Mouse (Mus musculus) midbrain, embryonic 11.5 days (tissue): ENCODE data around the gene Gabrb2. TPM values are rescaled to one million over a fixed set of nuclear protein-coding genes. Genes with fewer than 3 reads are reported as not detected.

ENCODE experiments used
- ATAC-seq: fragments of 200-750 bp; cut with Nextera tagmentation; 2 replicates; pipeline ENCODE4 v1.8.0; 2017; ENCODE audit warnings: moderate TSS enrichment, moderate library complexity; ENCODE audit not compliant: low FRiP score
- DNase-seq: peaks from one replicate; pipeline ENCODE4 v3.0.0; 2015; ENCODE audit warnings: low spot score; ENCODE audit errors: missing footprints
- H3K27ac ChIP-seq: fragments of 300-500 bp; sonication (generic); 2 replicates; pipeline ENCODE4 v1.5.1; 2014; ENCODE audit warnings: low read depth, low read length
- H3K27me3 ChIP-seq: fragments of 300-500 bp; sonication (generic); 2 replicates; pipeline ENCODE4 v1.6.1; 2014; ENCODE audit warnings: mild to moderate bottlenecking, low read length, moderate library complexity, mixed read lengths; ENCODE audit not compliant: control insufficient read depth, insufficient read depth
- H3K36me3 ChIP-seq: fragments of 300-500 bp; sonication (generic); 2 replicates; pipeline ENCODE4 v1.6.1; 2014; ENCODE audit warnings: mild to moderate bottlenecking, low read length, moderate library complexity, mixed read lengths; ENCODE audit not compliant: control insufficient read depth, insufficient read depth
- H3K4me1 ChIP-seq: fragments of 300-500 bp; sonication (generic); 2 replicates; pipeline ENCODE4 v1.6.1; 2014; ENCODE audit warnings: low read length; ENCODE audit not compliant: control insufficient read depth, insufficient read depth
- H3K4me2 ChIP-seq: fragments of 300-500 bp; sonication (generic); 2 replicates; pipeline ENCODE4 v1.6.1; 2014; ENCODE audit warnings: mild to moderate bottlenecking, moderate library complexity
- H3K4me3 ChIP-seq: fragments of 300-500 bp; sonication (generic); 2 replicates; pipeline ENCODE4 v1.5.1; 2014; ENCODE audit warnings: low read depth, low read length
- H3K9ac ChIP-seq: fragments of 300-500 bp; sonication (generic); 2 replicates; pipeline ENCODE4 v1.6.1; 2014; ENCODE audit warnings: low read length
- H3K9me3 ChIP-seq: fragments of 300-500 bp; sonication (generic); 2 replicates; pipeline ENCODE4 v1.6.1; 2016; ENCODE audit warnings: low read length; ENCODE audit not compliant: control insufficient read depth
- WGBS: fragments of 180-500 bp; shearing (Covaris S2); extraction: QIAGEN DNeasy Blood & Tissue Kit; methylation state at CpG from one replicate; pipeline ENCODE4 v1.1.7; 2014; 5-methylcytosine and 5-hydroxymethylcytosine counted together
- polyA plus RNA-seq: library from polyadenylated mRNA; unstranded; fragments of >200 nt; fragmentation: Nextera tagmentation; extraction: Ambion mirVana; gene quantifications from 2 replicates; pipeline ENCODE4 v1.2.1, GENCODE M21; 2014

Gene Gabrb2
- polyA plus RNA-seq, 1 experiment from 2014 or later, result 11.2 TPM

DNA sequence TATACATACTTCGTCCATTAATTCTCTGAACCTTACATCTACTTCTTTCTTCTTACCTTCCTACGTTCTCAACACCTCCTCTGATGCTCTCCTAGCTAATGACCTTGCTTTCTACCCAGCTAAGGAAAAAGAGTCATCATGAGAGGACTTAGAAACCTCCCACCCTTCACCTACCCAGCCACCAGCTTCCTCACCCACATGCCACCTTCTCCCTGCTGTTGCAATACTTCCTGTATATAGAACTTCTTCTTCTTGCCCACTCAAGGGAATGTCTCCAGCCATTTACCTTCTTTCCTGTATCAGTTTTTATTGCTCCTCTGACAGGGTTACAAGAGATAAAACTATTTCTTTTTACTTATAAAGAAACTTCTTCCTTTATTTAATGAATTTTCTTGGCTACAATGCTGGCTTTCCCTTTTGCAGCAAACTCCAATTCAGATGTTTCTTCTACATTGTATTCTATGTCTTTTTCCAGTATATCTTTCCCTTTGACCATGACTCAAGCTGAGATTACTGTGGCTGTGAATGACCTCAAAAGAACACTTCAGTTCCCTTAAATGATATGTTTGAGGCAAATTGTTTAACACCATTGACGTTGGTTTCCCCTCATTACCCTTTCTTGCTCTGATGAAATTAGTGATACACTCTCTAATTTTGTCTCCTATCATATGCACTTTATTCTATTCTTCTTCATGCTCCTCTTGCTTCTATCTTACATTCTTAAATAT is 155.8 kb downstream of the Gabrb2 start:
- ATAC-seq, result no peak
- Histone ChIP-seq H3K4me1 (no peaks in the 10 kb centered on the region), H3K4me2 (no peak overlapping the region), H3K36me3 (no peaks in the 10 kb centered on the region), H3K9me3 (no peaks in the 10 kb centered on the region), H3K9ac (no peak overlapping the region), H3K4me3 (no peak overlapping the region), H3K27ac (no peak overlapping the region), H3K27me3 (no peaks in the 10 kb centered on the region)
- 87% methylated on average over 3 of the region's 3 CpGs for WGBS
- no peak for DNase-seq

DNA sequence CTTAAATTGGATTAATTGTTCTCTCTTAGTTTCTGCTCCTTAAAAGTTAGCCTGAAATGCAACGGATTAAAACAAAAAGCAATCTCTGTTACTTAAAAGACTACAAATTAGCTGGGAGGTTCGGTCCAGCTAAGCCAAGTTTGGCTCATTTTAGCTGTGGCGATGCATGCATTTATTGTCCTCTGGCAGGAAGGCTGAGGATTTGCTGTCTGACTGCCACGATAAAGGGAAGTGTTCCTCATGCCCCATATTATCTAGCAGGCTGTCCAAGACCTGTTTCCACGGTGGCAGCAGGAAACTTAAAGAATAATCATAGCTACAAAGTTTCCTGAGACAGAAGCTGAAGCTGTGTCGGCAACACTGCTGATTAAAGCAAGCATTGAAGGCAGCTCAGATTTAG is 160.2 kb downstream of the Gabrb2 start:
- WGBS, result 60% methylated on average over 6 of the region's 6 CpGs
- H3K9me3 ChIP-seq, result no peaks in the 10 kb centered on the region
- DNase-seq (no peak), ATAC-seq (no peak)
- no peak overlapping the region for H3K4me3 ChIP-seq
- no peak overlapping the region for H3K27ac ChIP-seq
- no peaks in the 10 kb centered on the region for H3K4me1 ChIP-seq
- no peaks in the 10 kb centered on the region for H3K27me3 ChIP-seq
- no peaks in the 10 kb centered on the region for H3K36me3 ChIP-seq
- no peak overlapping the region for H3K9ac ChIP-seq
- no peak overlapping the region for H3K4me2 ChIP-seq

DNA sequence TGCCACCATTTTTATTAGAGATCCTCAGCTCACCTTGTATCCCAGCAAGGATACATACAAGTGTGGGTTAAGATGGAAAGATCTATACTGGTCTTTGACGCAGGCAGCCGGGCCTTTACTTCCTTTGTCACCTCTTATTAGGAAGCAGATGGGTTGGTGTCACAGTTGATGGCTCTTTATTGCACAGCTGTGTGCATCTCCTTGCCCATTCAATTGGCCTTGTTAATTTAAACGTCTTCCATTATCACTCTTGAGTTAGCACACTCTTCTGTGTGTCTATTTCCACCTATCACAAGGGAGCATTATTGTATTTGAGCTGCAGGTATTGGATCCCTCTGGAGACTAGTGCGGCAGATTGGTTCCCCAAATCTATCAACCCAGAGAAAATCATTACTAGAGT is 161.6 kb downstream of the Gabrb2 start:
- 79% methylated on average over 4 of the region's 4 CpGs for WGBS
- DNase-seq (no peak), ATAC-seq (no peak)
- H3K4me3 ChIP-seq, result no peak overlapping the region
- no peak overlapping the region for H3K27ac ChIP-seq
- H3K4me2 ChIP-seq, result no peak overlapping the region
- H3K9ac ChIP-seq, result no peak overlapping the region
- H3K36me3 ChIP-seq, result no peaks in the 10 kb centered on the region
- H3K27me3 ChIP-seq, result no peaks in the 10 kb centered on the region
- no peaks in the 10 kb centered on the region for H3K4me1 ChIP-seq
- no peaks in the 10 kb centered on the region for H3K9me3 ChIP-seq

DNA sequence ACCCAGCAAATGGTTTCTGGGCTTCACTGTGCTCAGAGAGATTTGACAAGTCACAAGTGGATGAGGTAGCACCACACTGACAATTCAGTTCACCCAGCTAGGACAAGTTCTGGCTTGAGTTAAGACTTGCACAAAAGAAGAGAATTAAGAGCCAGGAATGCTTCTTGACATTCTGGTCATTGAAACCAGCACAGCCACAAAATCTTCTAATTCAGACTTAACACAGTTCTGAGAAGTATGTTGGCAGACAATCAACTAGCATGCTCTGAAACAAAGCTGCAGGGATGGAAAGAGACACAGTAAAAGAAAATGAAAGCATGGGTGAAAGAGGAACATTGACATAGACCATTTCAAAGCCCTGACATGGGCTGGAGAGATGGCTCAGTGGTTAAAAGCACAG is 162.2 kb downstream of the Gabrb2 start:
- ATAC-seq (no peak), DNase-seq (no peak)
- no peaks in the 10 kb centered on the region for H3K27me3 ChIP-seq
- no peak overlapping the region for H3K4me2 ChIP-seq
- H3K4me1 ChIP-seq, result no peaks in the 10 kb centered on the region
- no peaks in the 10 kb centered on the region for H3K9me3 ChIP-seq
- H3K36me3 ChIP-seq, result no peaks in the 10 kb centered on the region
- no peak overlapping the region for H3K9ac ChIP-seq
- no peak overlapping the region for H3K27ac ChIP-seq
- H3K4me3 ChIP-seq, result no peak overlapping the region

DNA sequence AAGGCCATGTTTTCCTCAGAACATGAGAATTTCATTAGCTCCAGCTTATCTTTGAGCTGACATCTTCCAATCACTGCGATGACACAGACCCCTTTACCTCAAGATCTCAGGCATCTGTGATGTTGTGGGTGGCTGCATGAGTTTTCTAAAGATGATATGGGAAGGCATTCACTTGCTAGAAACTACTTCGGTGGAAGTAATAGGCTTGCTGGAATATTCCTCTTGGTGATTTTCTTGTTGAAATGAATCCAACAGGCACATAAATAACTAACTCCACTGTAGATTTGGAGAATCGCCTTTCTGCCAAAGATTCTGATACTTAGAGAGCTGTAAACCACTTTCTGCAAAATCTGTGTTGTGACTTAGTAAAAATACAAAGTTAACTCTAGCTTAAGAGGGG is 172.9 kb downstream of the Gabrb2 start:
- no peak overlapping the region for H3K27ac ChIP-seq

DNA sequence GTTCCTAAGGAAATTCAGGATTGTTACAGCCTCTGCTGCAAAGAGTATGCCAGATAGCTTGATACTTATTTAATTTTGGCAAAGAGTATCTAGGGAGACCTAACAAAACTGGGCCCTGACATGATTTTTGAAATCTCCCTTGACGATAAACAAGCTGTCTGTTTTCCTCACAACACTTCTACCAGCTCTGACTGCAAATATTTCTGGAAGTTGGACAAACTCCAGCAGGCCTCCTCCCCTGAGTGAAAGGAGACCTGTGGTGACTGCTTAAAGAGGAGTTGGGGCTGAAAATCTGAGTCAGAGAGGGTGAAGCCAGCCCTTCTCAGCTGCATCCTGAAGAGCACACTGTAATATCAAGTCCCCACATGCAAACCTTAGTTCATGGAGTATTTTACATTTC is 186.7 kb downstream of the Gabrb2 start:
- 86% methylated on average over 1 of the region's 1 CpGs for WGBS
- DNase-seq, result no peak
- no peaks in the 10 kb centered on the region for H3K36me3 ChIP-seq
- H3K9me3 ChIP-seq, result no peaks in the 10 kb centered on the region
- H3K27me3 ChIP-seq, result no peaks in the 10 kb centered on the region
- no peak overlapping the region for H3K27ac ChIP-seq
- H3K4me3 ChIP-seq, result no peak overlapping the region
- H3K9ac ChIP-seq, result no peak overlapping the region
- ATAC-seq, result no peak
- H3K4me2 ChIP-seq, result no peak overlapping the region
- no peaks in the 10 kb centered on the region for H3K4me1 ChIP-seq

More for the DNA sequence above, 172.9 kb downstream of the Gabrb2 start:
- no peak for DNase-seq
- no peak overlapping the region for H3K9ac ChIP-seq
- no peak for ATAC-seq
- H3K4me1 ChIP-seq, result no peaks in the 10 kb centered on the region
- no peak overlapping the region for H3K4me3 ChIP-seq
- 90% methylated on average over 3 of the region's 3 CpGs for WGBS
- H3K9me3 ChIP-seq, result no peaks in the 10 kb centered on the region
- no peaks in the 10 kb centered on the region for H3K27me3 ChIP-seq
- no peak overlapping the region for H3K4me2 ChIP-seq
- no peaks in the 10 kb centered on the region for H3K36me3 ChIP-seq

DNA sequence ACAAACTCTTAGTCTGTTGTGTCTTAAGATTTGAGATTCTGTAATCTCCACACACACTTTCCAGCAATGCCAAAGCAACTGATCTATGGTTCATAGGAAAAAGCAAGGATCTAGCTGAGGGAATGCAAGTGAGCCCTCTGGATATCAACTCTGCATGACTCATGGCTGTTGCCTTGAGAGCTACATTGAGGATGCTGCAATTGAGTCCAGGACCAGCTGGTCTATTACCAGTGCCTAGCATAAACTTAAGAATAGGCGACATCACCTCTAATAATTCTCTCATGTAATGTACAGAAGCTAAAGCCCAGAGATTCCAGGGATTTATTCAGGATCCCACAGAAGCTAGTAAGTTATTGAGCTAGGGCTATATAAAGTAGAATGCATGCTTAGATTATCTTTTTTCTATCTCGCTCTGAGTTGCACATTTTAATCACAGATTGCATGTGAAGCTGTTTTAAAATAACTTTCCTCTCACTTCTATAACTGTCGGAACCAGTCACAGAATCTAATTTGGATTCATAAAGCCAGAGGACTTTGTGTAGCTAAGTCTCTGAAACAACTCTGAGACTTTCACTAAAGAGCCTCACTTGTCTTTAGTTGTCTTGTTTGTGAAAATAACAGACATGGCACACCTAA is 189.7 kb downstream of the Gabrb2 start:
- H3K9me3 ChIP-seq, result no peaks in the 10 kb centered on the region
- no peak for DNase-seq
- H3K4me3 ChIP-seq, result no peak overlapping the region
- 88% methylated on average over 3 of the region's 3 CpGs for WGBS
- no peaks in the 10 kb centered on the region for H3K4me1 ChIP-seq
- no peaks in the 10 kb centered on the region for H3K27me3 ChIP-seq
- H3K36me3 ChIP-seq, result no peaks in the 10 kb centered on the region
- H3K27ac ChIP-seq, result no peak overlapping the region
- ATAC-seq, result no peak
- no peak overlapping the region for H3K4me2 ChIP-seq
- no peak overlapping the region for H3K9ac ChIP-seq

DNA sequence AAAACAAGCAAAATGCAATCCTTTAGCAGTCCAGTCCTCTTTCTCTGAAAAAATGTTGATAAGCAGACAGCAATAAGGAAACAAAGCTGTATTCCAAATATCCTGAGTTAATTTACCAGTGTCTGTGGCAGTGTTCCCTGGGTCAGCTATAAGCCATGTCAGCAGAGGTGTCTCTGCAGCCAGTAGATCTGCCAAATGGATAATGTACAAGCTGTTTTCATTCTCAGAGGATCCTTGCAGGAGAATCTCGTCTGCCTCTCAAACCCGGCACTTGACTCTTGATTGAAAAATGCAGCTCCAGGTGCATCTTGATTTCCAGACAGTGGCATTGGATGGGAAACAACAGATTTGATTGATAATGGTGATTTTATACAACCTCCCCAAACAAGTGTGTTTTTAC is 198.6 kb downstream of the Gabrb2 start:
- no peaks in the 10 kb centered on the region for H3K36me3 ChIP-seq
- ATAC-seq (no peak), DNase-seq (no peak)
- H3K9ac ChIP-seq, result no peak overlapping the region
- H3K4me1 ChIP-seq, result no peaks in the 10 kb centered on the region
- no peak overlapping the region for H3K27ac ChIP-seq
- WGBS, result 76% methylated on average over 2 of the region's 2 CpGs
- H3K27me3 ChIP-seq, result no peaks in the 10 kb centered on the region
- no peaks in the 10 kb centered on the region for H3K9me3 ChIP-seq
- no peak overlapping the region for H3K4me2 ChIP-seq
- H3K4me3 ChIP-seq, result no peak overlapping the region

DNA sequence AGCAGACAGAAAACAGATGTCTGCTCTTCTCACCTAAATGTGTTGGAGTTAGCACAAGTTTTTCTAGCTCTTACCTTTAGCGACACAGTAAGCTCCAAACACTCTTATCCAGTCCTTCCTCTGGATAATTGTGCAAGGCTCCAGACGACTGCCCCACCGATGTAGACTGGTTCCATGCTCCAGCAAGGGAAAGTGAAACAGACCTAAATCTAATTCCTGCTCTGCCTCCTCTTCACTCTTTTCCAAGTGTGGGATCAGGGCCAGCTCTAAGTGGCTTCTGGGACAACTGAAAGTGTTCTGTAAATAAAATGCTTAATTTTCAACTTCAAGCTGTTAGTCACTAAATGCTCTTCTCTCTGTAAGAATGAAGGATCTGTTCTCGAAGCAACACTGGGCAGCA is 201.6 kb downstream of the Gabrb2 start:
- no peak overlapping the region for H3K4me3 ChIP-seq
- DNase-seq, result no peak
- H3K4me1 ChIP-seq, result no peaks in the 10 kb centered on the region
- H3K36me3 ChIP-seq, result no peaks in the 10 kb centered on the region
- no peak overlapping the region for H3K27ac ChIP-seq
- WGBS, result 88% methylated on average over 4 of the region's 4 CpGs
- H3K27me3 ChIP-seq, result no peaks in the 10 kb centered on the region
- no peaks in the 10 kb centered on the region for H3K9me3 ChIP-seq
- H3K9ac ChIP-seq, result no peak overlapping the region
- ATAC-seq, result no peak
- H3K4me2 ChIP-seq, result no peak overlapping the region
